Mouse (Mus musculus): ENCODE measurements around the gene Parp11.
"Not testable (repeated sequence)": the region's sequence is repeated elsewhere in the genome, so short reads cannot be mapped to it uniquely, and the experiment has no call there.

Gene Parp11

GRCm38 (mm10) chr6:127496841-127497656 is 50.4 kb downstream of the Parp11 start:
- DNase-seq (ENCODE audit: low spot score) = no peak

DNA sequence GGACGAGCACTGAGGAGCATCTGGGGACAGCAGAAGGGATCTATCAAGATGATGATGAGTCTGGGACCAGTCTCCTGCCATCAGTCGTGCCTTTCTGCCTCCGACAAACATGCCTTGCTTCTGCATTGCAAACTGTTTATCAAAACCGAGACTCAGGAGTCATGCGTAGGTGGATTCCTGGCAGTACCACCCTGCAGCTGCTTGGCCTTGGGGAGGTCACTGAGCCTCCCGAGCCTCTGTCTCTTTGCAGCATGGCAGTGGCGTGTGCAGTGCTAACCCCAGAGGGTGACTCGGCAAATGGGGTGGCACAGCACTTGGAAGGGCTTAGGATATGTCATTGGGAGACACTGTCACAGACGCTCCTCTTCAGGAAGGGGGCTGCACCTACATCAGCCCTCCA is 53.5 kb downstream of the Parp11 start:
- no peak for DNase-seq (ENCODE audit: low spot score)

- no peak for DNase-seq (ENCODE audit: low spot score)
These were observed 54.2 kb downstream of the Parp11 start for GRCm38 (mm10) chr6:127500806-127501205.

- DNase-seq (ENCODE audit: low spot score) = peak; percentile 55
These were observed 55.9 kb downstream of the Parp11 start for GRCm38 (mm10) chr6:127502530-127502929.

GRCm38 (mm10) chr6:127513776-127514175 is 67.1 kb downstream of the Parp11 start:
- DNase-seq (ENCODE audit: low spot score) = not testable (repeated sequence)

DNA sequence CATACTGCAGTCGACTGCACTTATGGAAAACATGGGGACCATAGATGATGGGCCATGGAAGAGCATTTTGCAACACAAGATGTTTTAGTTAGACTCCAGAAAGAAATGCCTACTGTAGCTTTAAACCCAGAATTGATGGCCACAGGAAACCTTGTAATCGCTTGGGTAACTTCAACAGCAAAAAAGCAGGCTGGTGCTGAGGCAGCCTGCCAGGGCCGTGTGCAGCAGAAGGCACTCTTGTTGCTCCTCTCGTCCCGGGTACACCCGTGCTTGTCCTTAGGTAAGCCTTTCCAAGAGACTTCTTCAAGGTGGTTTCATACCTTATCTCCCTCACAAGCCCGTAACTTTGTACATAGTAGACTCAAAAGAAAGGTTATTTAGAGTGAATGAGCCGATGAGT is 74.5 kb downstream of the Parp11 start:
- no peak for DNase-seq (ENCODE audit: low spot score)

- no peak for DNase-seq (ENCODE audit: low spot score)
These were observed 75.7 kb downstream of the Parp11 start for GRCm38 (mm10) chr6:127522326-127522725.

- DNase-seq (ENCODE audit: low spot score) = peak; percentile 48
These were observed 77.8 kb downstream of the Parp11 start for GRCm38 (mm10) chr6:127524442-127524841.

GRCm38 (mm10) chr6:127528625-127529024 is 82.0 kb downstream of the Parp11 start:
- no peak for DNase-seq (ENCODE audit: low spot score)

DNA sequence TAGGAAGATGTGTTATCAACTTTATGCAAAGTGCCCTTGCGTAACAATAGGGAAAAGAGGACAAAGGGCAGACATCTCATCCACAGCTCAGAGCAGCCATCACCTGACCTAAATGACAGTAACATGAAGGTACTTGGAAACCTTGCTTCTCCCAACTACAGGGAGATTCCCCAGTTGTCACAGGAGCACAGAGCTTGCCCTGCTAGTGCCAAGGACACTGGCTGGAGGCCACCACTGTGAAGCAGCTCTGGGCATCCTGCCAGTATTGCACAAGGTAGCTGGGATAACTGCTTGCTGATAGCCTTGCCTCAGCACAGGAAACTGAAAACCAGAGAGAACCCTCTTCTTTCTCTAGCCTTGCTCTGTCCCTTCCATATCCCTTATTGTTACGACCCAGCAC is 82.8 kb downstream of the Parp11 start:
- DNase-seq (ENCODE audit: low spot score) = peak; percentile 74

DNA sequence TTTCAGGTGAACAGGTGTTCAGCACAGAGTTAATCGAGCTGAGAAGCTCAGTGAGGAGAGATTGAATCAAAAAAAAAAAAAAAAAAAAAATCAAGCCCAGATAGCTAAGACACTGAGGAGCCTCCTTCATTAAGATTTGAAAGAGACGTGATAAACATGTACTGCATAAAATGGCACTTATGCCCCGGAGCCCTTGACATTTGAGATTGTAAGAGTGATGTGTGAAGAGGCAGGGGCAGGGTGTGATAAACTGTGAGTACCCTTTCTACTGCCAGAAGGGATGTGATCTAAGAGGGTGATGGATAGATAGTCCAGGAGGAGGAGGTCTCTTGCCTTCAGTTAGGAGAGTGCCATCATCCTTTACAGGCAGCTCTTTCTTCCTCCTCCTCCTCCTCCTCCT is 83.6 kb downstream of the Parp11 start:
- DNase-seq (ENCODE audit: low spot score) = no peak

- DNase-seq (ENCODE audit: low spot score) = no peak
These were observed 85.0 kb downstream of the Parp11 start for GRCm38 (mm10) chr6:127531412-127532205.

- no peak for DNase-seq (ENCODE audit: low spot score)
These were observed 85.7 kb downstream of the Parp11 start for GRCm38 (mm10) chr6:127532304-127532703.

GRCm38 (mm10) chr6:127533766-127534165 is 87.1 kb downstream of the Parp11 start:
- no peak for DNase-seq (ENCODE audit: low spot score)

DNA sequence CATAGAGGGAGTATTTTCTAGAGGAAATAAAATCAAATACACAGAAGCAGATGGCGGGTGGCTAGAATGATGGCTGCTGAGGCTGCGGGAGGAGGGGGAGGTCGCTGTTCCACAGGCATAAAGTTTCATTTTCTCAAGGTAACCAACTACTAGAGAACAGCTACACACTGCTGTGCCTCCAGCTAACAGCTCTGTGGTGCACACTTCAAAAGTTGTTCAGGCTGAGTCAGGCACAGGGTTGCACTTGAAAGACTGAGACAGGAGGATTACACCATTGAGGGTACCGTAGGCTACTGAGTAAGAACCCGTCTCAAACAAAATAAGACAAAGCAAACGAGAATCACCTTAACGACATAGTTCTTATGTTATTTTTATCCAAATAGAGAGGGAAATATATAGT is 90.4 kb downstream of the Parp11 start:
- no peak for DNase-seq (ENCODE audit: low spot score)

- DNase-seq (ENCODE audit: low spot score) = no peak
These were observed 91.5 kb downstream of the Parp11 start for GRCm38 (mm10) chr6:127538118-127538517.

DNA sequence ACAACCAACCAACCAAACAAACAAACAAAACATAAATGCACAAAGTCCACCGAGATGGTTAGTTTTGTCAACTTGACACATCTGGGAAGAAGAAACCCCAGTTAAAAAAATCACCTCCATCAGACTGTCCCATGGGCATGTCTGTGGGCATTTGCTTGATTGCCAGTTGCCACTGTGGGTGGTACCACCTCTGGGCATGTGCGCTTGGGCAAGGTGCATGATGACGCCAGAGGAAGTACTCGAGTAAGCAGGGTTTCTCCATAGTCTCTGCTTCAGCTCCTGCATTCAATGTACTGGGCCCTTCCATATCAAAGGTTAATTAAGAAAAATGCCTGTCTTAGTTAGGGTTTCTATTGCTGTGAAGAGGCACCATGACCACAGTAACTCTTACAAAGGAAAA is 92.6 kb downstream of the Parp11 start:
- DNase-seq (ENCODE audit: low spot score) = no peak

DNA sequence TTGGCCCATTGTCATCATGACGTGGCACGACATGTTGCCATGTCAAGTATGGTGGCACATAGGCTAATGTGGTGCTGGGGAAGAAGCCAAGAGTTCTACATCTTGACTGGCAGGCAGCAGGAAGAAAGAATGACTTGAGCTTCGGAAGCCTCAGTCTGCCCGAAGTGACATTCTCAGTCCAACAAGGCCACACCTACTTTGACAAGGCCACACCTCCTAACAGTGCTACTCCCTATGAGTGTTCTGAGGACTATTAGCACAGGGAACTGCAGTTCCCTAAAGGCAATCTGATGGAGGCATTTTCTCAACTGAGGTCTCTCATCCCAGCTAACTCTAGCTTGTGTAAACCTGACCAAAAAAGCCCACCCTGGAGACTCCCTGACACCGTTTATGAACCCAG is 93.0 kb downstream of the Parp11 start:
- no peak for DNase-seq (ENCODE audit: low spot score)

DNA sequence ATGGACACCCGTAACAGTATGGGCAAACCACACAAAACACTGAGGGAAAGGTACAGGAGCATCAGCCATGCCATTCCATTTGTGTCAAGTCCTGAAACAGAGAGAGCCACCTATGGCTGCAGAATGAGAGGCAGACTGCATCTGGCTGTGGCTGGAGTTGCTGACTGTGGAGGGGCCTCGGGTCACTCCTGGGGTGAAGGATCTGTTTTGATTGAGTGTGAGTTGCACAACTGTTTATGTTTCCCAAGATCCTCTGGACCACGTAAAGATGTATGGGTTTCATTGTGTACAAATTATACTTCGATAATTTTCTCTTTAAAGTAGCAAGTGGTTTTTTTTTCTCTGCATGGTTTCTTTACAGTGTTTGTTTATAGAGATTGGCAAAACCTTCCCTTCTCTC is 93.9 kb downstream of the Parp11 start:
- DNase-seq (ENCODE audit: low spot score) = no peak

DNA sequence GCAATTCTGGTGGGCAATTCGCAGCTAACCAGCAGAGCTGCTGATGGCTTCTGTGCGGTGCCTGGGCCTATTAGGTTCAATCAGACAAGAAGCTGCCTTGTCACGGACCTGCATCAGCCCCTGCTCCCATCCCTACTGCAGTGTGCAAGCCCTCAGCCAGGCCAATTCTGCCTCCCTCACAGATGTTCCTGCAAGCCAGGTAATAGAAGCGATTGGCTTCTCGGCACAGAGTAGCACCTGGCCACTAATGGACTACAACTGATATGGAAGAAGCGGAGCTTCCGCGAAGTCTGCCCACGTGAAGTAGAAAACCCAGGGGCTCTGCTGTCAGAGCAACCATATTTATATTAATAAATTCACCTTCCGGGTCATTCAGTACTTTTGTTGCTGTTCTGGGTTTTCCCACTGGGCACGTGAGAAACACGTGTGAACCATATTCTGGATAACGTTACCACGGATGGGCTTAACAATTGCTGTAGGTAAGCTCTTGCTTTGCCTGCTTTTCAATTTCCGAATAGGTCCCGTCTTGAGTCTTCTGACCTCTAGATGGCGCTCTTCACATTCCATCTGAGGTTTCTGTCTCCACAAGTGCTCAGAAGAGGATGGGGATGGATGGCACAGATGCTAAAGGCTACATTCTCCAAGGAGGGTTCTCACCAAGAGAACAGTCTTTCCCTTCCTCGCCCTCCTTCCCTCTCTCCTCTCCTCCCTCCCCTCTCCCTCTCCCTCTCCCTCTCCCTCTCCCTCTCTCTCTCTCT is 95.2 kb downstream of the Parp11 start:
- peak; percentile 45 for DNase-seq (ENCODE audit: low spot score)

Measured in ovary, postnatal 14 days (tissue).